Mouse (Mus musculus): ENCODE measurements at regions not wholly inside any gene's neighbourhood (a gene's known extent, or its start where the extent isn't known, plus 50 kb on each side); places are given as distances from the start of the nearest gene placed in this dataset.

- TF ChIP-seq CTCF (IDR thresholded peaks at IDR 0.05; ENCODE audit: low read depth, low read length) (no peak), POLR2A (IDR thresholded peaks at IDR 0.05; ENCODE audit: extremely low read depth, insufficient read depth, low read length) (no peak)
Measured at GRCm38 (mm10) chr14:104279890-104280289, 187.9 kb downstream of the Pou4f1 start.

All from liver, adult 2 months (tissue).